Mouse (Mus musculus) forebrain, postnatal 0 days (tissue): ENCODE data around the gene Ramp3. TPM values are rescaled to one million over a fixed set of nuclear protein-coding genes. Genes with fewer than 3 reads are reported as not detected.
A peak's percentile ranks its signal among the peaks of the same experiment; 100 is the strongest.

Experiments
- ATAC-seq: fragments of 200-750 bp; cut with Nextera tagmentation; 2 replicates; pipeline ENCODE4 v1.8.0; 2017; ENCODE audit warnings: mild to moderate bottlenecking, moderate library complexity
- DNase-seq: peaks from one replicate; pipeline ENCODE4 v3.0.0-alpha.2; 2015
- H3K27ac ChIP-seq: fragments of 300-500 bp; sonication (generic); 2 replicates; pipeline ENCODE4 v1.5.1; 2014; ENCODE audit warnings: low read depth, mild to moderate bottlenecking, antibody characterized with exemption, low read length, moderate library complexity, mixed read lengths
- H3K27me3 ChIP-seq: fragments of 300-500 bp; sonication (generic); 2 replicates; pipeline ENCODE4 v1.6.1; 2014; ENCODE audit warnings: mild to moderate bottlenecking, low read length, mixed read lengths; ENCODE audit not compliant: insufficient read depth
- H3K36me3 ChIP-seq: fragments of 300-500 bp; sonication (generic); 2 replicates; pipeline ENCODE4 v1.6.1; 2014; ENCODE audit warnings: mild to moderate bottlenecking, moderate library complexity; ENCODE audit not compliant: insufficient read depth
- H3K4me1 ChIP-seq: fragments of 300-500 bp; sonication (generic); 2 replicates; pipeline ENCODE4 v1.6.1; 2014; ENCODE audit warnings: antibody characterized with exemption; ENCODE audit not compliant: insufficient read depth
- H3K4me2 ChIP-seq: fragments of 300-500 bp; sonication (generic); 2 replicates; pipeline ENCODE4 v1.6.1; 2014; ENCODE audit warnings: low read depth, mild to moderate bottlenecking, moderate library complexity
- H3K4me3 ChIP-seq: fragments of 300-500 bp; sonication (generic); 2 replicates; pipeline ENCODE4 v1.5.1; 2014; ENCODE audit warnings: low read depth, low read length, mixed read lengths
- H3K9ac ChIP-seq: fragments of 300-500 bp; sonication (generic); 2 replicates; pipeline ENCODE4 v1.6.1; 2014; ENCODE audit warnings: mild to moderate bottlenecking
- H3K9me3 ChIP-seq: fragments of 300-500 bp; sonication (generic); 2 replicates; pipeline ENCODE4 v1.6.1; 2016; ENCODE audit warnings: low read length
- CTCF ChIP-seq: sonication (generic); IDR thresholded peaks from 2 replicates; pipeline ENCODE4 v1.5.1; 2016; ENCODE audit warnings: antibody characterized with exemption, control low read depth, low read depth
- WGBS: fragments of 180-500 bp; shearing (Covaris S2); extraction: QIAGEN DNeasy Blood & Tissue Kit; methylation state at CpG from one replicate; pipeline ENCODE4 v1.1.7; 2014; 5-methylcytosine and 5-hydroxymethylcytosine counted together
- polyA plus RNA-seq: library from polyadenylated mRNA; unstranded; fragments of >200 nt; fragmentation: Nextera tagmentation; extraction: Ambion mirVana; gene quantifications from 2 replicates; pipeline ENCODE4 v1.2.1, GENCODE M21; 2015
- total RNA-seq: library from RNA; depleted of rRNA; stranded (reverse); fragments of >200 nt; gene quantifications from 2 replicates; pipeline ENCODE4 v1.2.3, GENCODE M21; 2014

The Ramp3 gene
- total and polyA plus RNA-seq, 2 experiments from 2014 or later: 12.9 to 17.6 TPM

GRCm38 (mm10) chr11:6680397-6680818 is 22.1 kb downstream of the Ramp3 start:
- Histone ChIP-seq H3K4me1 (no peaks in the 10 kb centered on the region), H3K27me3 (no peaks in the 10 kb centered on the region), H3K9me3 (no peaks in the 10 kb centered on the region), H3K9ac (no peak overlapping the region), H3K27ac (no peak overlapping the region), H3K36me3 (no peaks in the 10 kb centered on the region), H3K4me2 (no peak overlapping the region), H3K4me3 (no peak overlapping the region)
- no peak for TF ChIP-seq CTCF
- DNase-seq (no peak), ATAC-seq (no peak; the same call in 1 of the 2 replicates)
- 40% methylated on average over 10 of the region's 10 CpGs for WGBS

GRCm38 (mm10) chr11:6684741-6685140 is 26.4 kb downstream of the Ramp3 start:
- TF ChIP-seq CTCF: no peak
- Histone ChIP-seq H3K27me3 (no peaks in the 10 kb centered on the region), H3K36me3 (no peaks in the 10 kb centered on the region), H3K9ac (no peak overlapping the region), H3K27ac (no peak overlapping the region), H3K4me1 (no peaks in the 10 kb centered on the region), H3K4me3 (no peak overlapping the region), H3K9me3 (no peaks in the 10 kb centered on the region), H3K4me2 (no peak overlapping the region)
- DNase-seq: no peak
- no peak for ATAC-seq
- 42% methylated on average over 3 of the region's 3 CpGs for WGBS

DNA sequence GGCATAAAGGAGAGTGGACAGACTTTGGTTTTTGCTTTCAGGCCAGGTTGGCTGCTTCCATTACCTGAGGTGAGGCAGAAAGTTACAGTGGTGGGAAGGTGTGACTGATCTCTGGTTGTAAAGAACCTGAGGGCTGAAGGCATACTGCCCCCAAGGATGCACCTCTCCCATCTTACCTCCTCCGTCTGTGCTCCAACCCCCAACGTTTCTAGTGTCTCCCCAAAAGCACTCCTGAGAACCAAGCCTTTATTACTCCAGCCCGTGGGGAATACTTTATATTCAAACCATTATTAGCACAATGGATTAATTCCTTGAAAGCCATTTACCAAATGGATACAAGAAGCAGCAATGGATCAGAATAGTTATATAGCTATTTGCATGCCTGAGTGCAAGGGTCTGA is 30.6 kb downstream of the Ramp3 start:
- Histone ChIP-seq H3K4me3 (no peak overlapping the region), H3K4me2 (no peak overlapping the region), H3K36me3 (no peaks in the 10 kb centered on the region), H3K27ac (no peak overlapping the region), H3K9ac (no peak overlapping the region), H3K27me3 (no peaks in the 10 kb centered on the region), H3K9me3 (no peaks in the 10 kb centered on the region), H3K4me1 (no peaks in the 10 kb centered on the region)
- DNase-seq (no peak), ATAC-seq (no peak)
- no peak for TF ChIP-seq CTCF
- WGBS: 57% methylated on average over 3 of the region's 3 CpGs

- H3K4me1 ChIP-seq: no peaks in the 10 kb centered on the region
- peak; percentile 74 for ATAC-seq
- no peaks in the 10 kb centered on the region for H3K9me3 ChIP-seq
- WGBS: 55% methylated on average over 6 of the region's 6 CpGs
- H3K4me3 ChIP-seq: no peak overlapping the region
- no peaks in the 10 kb centered on the region for H3K36me3 ChIP-seq
- peak; percentile 39 for DNase-seq
- H3K27me3 ChIP-seq: no peaks in the 10 kb centered on the region
- no peak overlapping the region for H3K9ac ChIP-seq
- H3K27ac ChIP-seq: no peak overlapping the region
- no peak overlapping the region for H3K4me2 ChIP-seq
- no peak for TF ChIP-seq CTCF
Measured at GRCm38 (mm10) chr11:6692341-6692740, 34.0 kb downstream of the Ramp3 start.

DNA sequence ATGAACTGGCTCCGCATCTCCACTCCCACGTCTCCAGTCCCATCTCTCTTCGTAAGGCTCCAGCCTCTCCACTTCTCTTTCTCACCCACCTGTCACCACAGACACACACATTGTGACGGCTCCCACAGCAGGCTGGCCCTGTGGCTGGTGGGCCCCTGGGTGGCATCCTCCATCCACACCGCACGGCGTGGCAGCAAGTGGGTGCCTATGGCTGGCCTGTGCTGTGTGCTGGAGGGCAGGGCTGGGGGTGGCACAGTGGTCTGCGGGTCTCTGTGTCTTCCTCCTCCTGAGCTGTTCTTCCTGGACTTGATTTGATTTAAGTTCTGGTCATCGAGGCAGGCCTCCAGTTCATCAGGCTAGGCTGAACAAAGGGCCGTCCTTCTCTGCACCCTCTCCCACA is 35.8 kb downstream of the Ramp3 start:
- Histone ChIP-seq H3K27me3 (no peaks in the 10 kb centered on the region), H3K9ac (no peak overlapping the region), H3K27ac (no peak overlapping the region), H3K4me3 (no peak overlapping the region), H3K36me3 (no peaks in the 10 kb centered on the region), H3K9me3 (no peaks in the 10 kb centered on the region), H3K4me2 (no peak overlapping the region), H3K4me1 (no peaks in the 10 kb centered on the region)
- no peak for TF ChIP-seq CTCF
- DNase-seq: no peak
- 93% methylated on average over 10 of the region's 10 CpGs for WGBS
- ATAC-seq: no peak

- H3K9ac ChIP-seq: no peak overlapping the region
- no peak for TF ChIP-seq CTCF
- no peaks in the 10 kb centered on the region for H3K27me3 ChIP-seq
- ATAC-seq (no peak), DNase-seq (no peak)
- no peak overlapping the region for H3K4me3 ChIP-seq
- 83% methylated on average over 12 of the region's 12 CpGs for WGBS
- H3K9me3 ChIP-seq: no peaks in the 10 kb centered on the region
- H3K27ac ChIP-seq: no peak overlapping the region
- no peaks in the 10 kb centered on the region for H3K4me1 ChIP-seq
- no peaks in the 10 kb centered on the region for H3K36me3 ChIP-seq
- H3K4me2 ChIP-seq: no peak overlapping the region
Measured at GRCm38 (mm10) chr11:6695176-6695575, 36.9 kb downstream of the Ramp3 start.

DNA sequence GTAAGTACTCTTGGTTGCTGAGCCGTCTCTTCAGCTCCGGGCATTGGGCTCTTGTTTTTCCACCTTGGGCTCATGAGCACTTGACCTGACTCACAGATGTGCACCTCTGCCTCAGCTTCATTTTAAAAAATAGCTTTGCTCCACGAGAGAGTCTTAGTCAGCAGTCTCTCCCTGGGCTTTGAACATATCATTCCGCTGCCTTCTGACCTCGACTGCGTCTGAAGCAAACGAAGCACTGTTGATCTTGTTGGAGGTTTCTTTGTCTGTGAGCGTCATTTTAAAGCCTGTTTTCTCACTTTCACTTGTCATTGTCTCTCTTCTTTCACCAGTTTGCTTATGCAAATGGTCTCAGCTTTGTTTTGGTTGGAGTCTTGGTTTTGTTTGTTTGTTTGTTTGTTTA is 38.2 kb downstream of the Ramp3 start:
- DNase-seq: no peak
- Histone ChIP-seq H3K9ac (no peak overlapping the region), H3K4me3 (no peak overlapping the region), H3K27me3 (no peaks in the 10 kb centered on the region), H3K9me3 (no peaks in the 10 kb centered on the region), H3K27ac (no peak overlapping the region), H3K4me2 (no peak overlapping the region), H3K36me3 (no peaks in the 10 kb centered on the region), H3K4me1 (no peaks in the 10 kb centered on the region)
- WGBS: 70% methylated on average over 8 of the region's 8 CpGs
- TF ChIP-seq CTCF: no peak
- no peak for ATAC-seq

DNA sequence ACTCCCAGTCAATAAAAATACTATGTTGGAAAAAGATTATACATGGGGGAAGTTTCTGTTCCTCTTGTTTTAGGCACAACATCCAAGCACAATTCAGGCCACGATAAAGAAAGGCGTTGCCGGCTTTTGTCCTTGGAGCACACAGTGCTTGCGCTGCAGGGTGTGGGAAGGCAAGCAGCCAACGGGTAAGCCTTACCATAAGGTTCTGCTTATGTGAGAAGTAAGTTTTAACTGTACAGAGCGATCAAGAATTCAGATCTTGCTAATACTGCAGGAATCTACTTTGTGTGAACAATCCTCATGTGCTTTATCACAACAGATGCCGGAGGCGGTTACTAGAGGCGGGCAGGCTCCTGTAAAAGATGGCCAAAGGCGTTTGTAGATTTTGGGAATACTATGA is 39.4 kb downstream of the Ramp3 start:
- no peak for TF ChIP-seq CTCF
- no peak for ATAC-seq
- Histone ChIP-seq H3K4me1 (no peaks in the 10 kb centered on the region), H3K4me3 (no peak overlapping the region), H3K27me3 (no peaks in the 10 kb centered on the region), H3K27ac (no peak overlapping the region), H3K36me3 (no peaks in the 10 kb centered on the region), H3K9ac (no peak overlapping the region), H3K9me3 (no peaks in the 10 kb centered on the region), H3K4me2 (no peak overlapping the region)
- 82% methylated on average over 10 of the region's 10 CpGs for WGBS
- no peak for DNase-seq
